Mouse (Mus musculus): ENCODE results near the gene Cbfa2t2.
"Not testable (repeated sequence)": the region's sequence is repeated elsewhere in the genome, so short reads cannot be mapped to it uniquely, and the experiment has no call there.

Gene Cbfa2t2

GRCm38 (mm10) chr2:154474251-154475061, 38.2 kb downstream of the Cbfa2t2 start:
- DNase-seq (ENCODE audit: low read depth), result no peak

- no peak for DNase-seq (ENCODE audit: low read depth)
Observed at GRCm38 (mm10) chr2:154475062-154475349, 38.7 kb downstream of the Cbfa2t2 start.

- no peak for DNase-seq (ENCODE audit: low read depth)
Observed at GRCm38 (mm10) chr2:154475861-154476260, 39.6 kb downstream of the Cbfa2t2 start.

GRCm38 (mm10) chr2:154477028-154477427, 40.7 kb downstream of the Cbfa2t2 start:
- DNase-seq (ENCODE audit: low read depth), result no peak

- DNase-seq (ENCODE audit: low read depth), result no peak
Observed at GRCm38 (mm10) chr2:154491788-154492187, 55.5 kb downstream of the Cbfa2t2 start.

- DNase-seq (ENCODE audit: low read depth), result not testable (repeated sequence)
Observed at GRCm38 (mm10) chr2:154493559-154493958, 57.3 kb downstream of the Cbfa2t2 start.

GRCm38 (mm10) chr2:154495021-154495420, 58.7 kb downstream of the Cbfa2t2 start:
- no peak for DNase-seq (ENCODE audit: low read depth)

- no peak for DNase-seq (ENCODE audit: low read depth)
Observed at GRCm38 (mm10) chr2:154498571-154498970, 62.3 kb downstream of the Cbfa2t2 start.

GRCm38 (mm10) chr2:154499717-154500247, 63.5 kb downstream of the Cbfa2t2 start:
- DNase-seq (ENCODE audit: low read depth), result peak; percentile 25

GRCm38 (mm10) chr2:154500758-154501157, 64.5 kb downstream of the Cbfa2t2 start:
- DNase-seq (ENCODE audit: low read depth), result no peak

- DNase-seq (ENCODE audit: low read depth), result no peak
Observed at GRCm38 (mm10) chr2:154507076-154507475, 70.8 kb downstream of the Cbfa2t2 start.

- DNase-seq (ENCODE audit: low read depth), result peak; percentile 28
Observed at GRCm38 (mm10) chr2:154507566-154508283, 71.4 kb downstream of the Cbfa2t2 start.

- DNase-seq (ENCODE audit: low read depth), result no peak
Observed at GRCm38 (mm10) chr2:154508450-154508849, 72.2 kb downstream of the Cbfa2t2 start.

GRCm38 (mm10) chr2:154510141-154510540, 73.9 kb downstream of the Cbfa2t2 start:
- DNase-seq (ENCODE audit: low read depth), result no peak

- DNase-seq (ENCODE audit: low read depth), result no peak
Observed at GRCm38 (mm10) chr2:154516944-154517343, 80.7 kb downstream of the Cbfa2t2 start.

GRCm38 (mm10) chr2:154517424-154517823, 81.1 kb downstream of the Cbfa2t2 start:
- DNase-seq (ENCODE audit: low read depth), result no peak

GRCm38 (mm10) chr2:154521449-154521848, 85.2 kb downstream of the Cbfa2t2 start:
- no peak for DNase-seq (ENCODE audit: low read depth)

GRCm38 (mm10) chr2:154522334-154522733, 86.1 kb downstream of the Cbfa2t2 start:
- no peak for DNase-seq (ENCODE audit: low read depth)

- DNase-seq (ENCODE audit: low read depth), result no peak
Observed at GRCm38 (mm10) chr2:154525285-154525684, 89.0 kb downstream of the Cbfa2t2 start.

- DNase-seq (ENCODE audit: low read depth), result no peak
Observed at GRCm38 (mm10) chr2:154526531-154526930, 90.2 kb downstream of the Cbfa2t2 start.

GRCm38 (mm10) chr2:154532888-154533287, 96.6 kb downstream of the Cbfa2t2 start:
- DNase-seq (ENCODE audit: low read depth), result no peak

GRCm38 (mm10) chr2:154534704-154535270, 98.5 kb downstream of the Cbfa2t2 start:
- DNase-seq (ENCODE audit: low read depth), result no peak

GRCm38 (mm10) chr2:154538310-154538709, 102.0 kb downstream of the Cbfa2t2 start:
- DNase-seq (ENCODE audit: low read depth), result no peak
